Mouse (Mus musculus) liver, postnatal 0 days (tissue): ENCODE measurements at regions not wholly inside any gene's neighbourhood (a gene's known extent, or its start where the extent isn't known, plus 50 kb on each side); places are given as distances from the start of the nearest gene placed in this dataset.

Source experiments
- CTCF ChIP-seq: sonication (generic); IDR thresholded peaks from 2 replicates; pipeline ENCODE4 v1.5.1; 2016; ENCODE audit warnings: antibody characterized with exemption, low read depth
- EP300 ChIP-seq: IDR thresholded peaks from 2 replicates; pipeline ENCODE4 v1.6.1; 2016; ENCODE audit warnings: antibody characterized with exemption, low read depth, mild to moderate bottlenecking

DNA sequence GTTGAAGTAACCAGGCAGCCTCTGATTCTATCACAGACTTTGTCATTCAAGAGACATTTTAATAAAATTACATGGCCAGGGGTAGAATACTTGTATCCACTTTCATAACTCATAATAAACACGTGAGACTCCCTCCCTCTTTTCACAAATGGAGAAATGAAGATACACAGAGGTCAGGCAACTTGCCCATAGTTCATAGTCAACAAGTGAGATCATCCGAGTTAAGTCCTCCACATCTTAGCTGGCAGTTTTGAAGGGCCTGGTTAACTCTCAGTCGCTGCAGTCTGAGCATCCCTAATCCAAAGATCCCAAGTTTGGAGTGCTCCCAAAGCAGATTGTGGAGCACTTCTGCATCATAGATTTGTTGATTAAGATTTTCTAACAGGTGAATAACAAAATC is 94.8 kb upstream of the Fggy start:
- no peak for TF ChIP-seq CTCF
- no peak for TF ChIP-seq EP300
